Mouse (Mus musculus): ENCODE data around the gene Mdm2. TPM values are rescaled to one million over a fixed set of nuclear protein-coding genes. Genes with fewer than 3 reads are reported as not detected.
"Not testable (repeated sequence)": the region's sequence is repeated elsewhere in the genome, so short reads cannot be mapped to it uniquely, and the experiment has no call there.

The Mdm2 gene
- polyA plus RNA-seq, 1 experiment, result 2.1 TPM

DNA sequence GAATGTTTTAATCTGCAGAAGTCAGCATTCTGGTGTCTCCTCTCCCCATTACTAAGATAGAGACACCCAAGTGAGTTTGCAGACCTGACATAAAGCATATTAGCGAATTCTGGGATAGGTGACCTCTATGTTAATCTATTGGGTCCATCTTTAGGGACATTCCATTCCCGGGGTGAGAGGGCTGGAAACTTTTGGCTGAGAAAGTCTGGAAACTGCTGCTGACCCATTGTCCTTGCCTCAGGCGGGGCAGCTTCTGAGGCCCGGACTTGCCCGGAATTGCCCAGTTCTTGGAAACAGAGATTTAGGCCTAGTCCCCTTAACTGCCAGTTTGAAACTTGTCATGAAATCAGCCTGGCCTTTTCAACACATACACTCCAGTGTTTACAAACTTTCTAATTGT, 850 bp upstream of the Mdm2 start:
- H3K27me3 ChIP-seq (ENCODE audit: control insufficient read depth), result no peaks in the 10 kb centered on the region
- peaks cover 30% of the 10 kb centered on the region for H3K4me1 ChIP-seq (ENCODE audit: control insufficient read depth)
- peak overlapping the region; percentile 98 for H3K4me3 ChIP-seq (replicated peaks)
- peaks cover 22% of the 10 kb centered on the region for H3K36me3 ChIP-seq (ENCODE audit: control insufficient read depth)
- no peak for TF ChIP-seq GATA1 (IDR thresholded peaks at IDR 0.05; ENCODE audit: low read length)
- H3K9me3 ChIP-seq (ENCODE audit: control insufficient read depth, low read length), result no peaks in the 10 kb centered on the region

DNA sequence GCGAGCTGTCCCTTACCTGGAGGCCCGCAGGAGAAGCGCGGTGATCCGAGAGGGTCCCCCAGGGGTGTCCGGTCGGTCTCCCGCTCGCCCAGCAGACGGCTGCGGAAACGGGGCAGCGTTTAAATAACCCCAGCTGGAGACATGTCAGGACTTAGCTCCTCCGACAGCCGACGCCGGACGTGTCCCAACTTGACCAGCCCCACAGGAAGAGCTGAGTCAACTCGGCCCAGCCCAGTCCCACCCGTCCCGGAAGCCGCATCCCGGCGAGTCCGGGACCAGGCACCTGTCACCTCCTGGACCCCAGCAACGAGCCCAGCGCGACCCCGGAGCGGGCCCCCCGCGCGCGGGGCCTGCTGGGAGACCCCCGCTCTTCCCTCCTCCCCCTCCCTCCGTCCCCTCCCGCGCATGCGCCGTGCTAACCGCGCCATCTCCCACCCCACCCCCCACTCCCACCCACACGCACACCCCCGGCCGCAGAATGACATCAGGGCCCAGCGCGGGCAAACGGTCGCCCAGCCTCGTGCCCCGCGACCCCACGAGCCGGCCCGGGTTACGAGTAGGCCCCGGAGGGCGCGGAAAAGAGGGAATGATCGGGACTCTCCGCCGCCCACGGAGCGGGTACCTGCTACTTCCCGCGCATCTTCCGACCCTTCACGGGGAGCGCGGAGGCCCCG, 491 bp downstream of the Mdm2 start:
- no peak for TF ChIP-seq GATA1 (IDR thresholded peaks at IDR 0.05; ENCODE audit: low read length)
- TF ChIP-seq TAL1 (IDR thresholded peaks at IDR 0.05; ENCODE audit: low read length), result no peak

DNA sequence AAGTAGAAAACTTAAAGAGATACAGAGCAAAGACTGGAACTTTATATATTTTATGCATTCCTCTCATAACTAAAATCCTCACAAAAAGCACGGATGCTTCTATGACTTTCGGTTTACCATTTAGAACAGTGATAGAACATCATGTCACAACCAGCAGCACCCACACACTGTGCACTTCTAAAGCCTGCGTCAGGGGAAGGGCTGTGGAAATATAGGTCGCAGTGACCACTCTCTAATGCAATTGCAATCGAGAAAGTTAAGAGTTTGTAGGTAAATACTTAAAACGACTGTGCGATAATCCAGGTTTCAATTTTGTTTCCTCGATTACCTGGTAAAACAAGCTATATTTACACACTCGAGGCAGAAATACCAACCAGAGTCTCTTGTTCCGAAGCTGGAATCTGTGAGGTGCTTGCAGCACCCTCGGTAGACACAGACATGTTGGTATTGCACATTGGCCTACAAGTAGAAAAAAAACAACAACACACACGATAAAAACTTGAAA, 1.2 kb downstream of the Mdm2 start:
- Histone ChIP-seq H3K4me3 (replicated peaks) (peak overlapping the region; percentile 98), H3K4me1 (ENCODE audit: control insufficient read depth) (peaks cover 30% of the 10 kb centered on the region), H3K36me3 (ENCODE audit: control insufficient read depth) (peaks cover 40% of the 10 kb centered on the region), H3K9me3 (ENCODE audit: control insufficient read depth, low read length) (no peaks in the 10 kb centered on the region), H3K27me3 (ENCODE audit: control insufficient read depth) (no peaks in the 10 kb centered on the region)
- TF ChIP-seq TAL1 (IDR thresholded peaks at IDR 0.05; ENCODE audit: low read length), result no peak
- TF ChIP-seq GATA1 (IDR thresholded peaks at IDR 0.05; ENCODE audit: low read length), result no peak

More for the DNA sequence above, 491 bp downstream of the Mdm2 start:
- Histone ChIP-seq H3K4me1 (ENCODE audit: control insufficient read depth) (peaks cover 30% of the 10 kb centered on the region), H3K4me3 (replicated peaks) (peak overlapping the region; percentile 98), H3K36me3 (ENCODE audit: control insufficient read depth) (peaks cover 33% of the 10 kb centered on the region), H3K9me3 (ENCODE audit: control insufficient read depth, low read length) (no peaks in the 10 kb centered on the region), H3K27me3 (ENCODE audit: control insufficient read depth) (no peaks in the 10 kb centered on the region)

DNA sequence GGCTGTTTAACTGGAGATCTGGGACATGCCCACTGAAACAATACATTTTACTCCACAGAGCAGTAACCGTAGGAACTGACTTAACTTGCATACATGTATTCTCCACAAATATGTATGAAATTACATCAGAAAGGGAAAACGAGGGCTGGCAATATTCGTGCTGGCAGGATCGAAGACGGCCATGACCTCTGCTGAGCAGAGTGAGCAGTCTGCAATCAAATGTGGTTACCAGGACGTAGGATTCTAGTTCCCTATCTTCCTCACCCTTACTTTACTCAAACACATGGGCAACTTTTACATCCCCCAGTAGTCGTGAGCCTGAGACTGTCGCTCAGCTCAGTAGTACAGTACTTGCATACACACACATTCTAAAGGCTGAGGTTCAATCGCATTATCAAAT, 1.7 kb downstream of the Mdm2 start:
- Histone ChIP-seq H3K36me3 (ENCODE audit: control insufficient read depth) (peaks cover 45% of the 10 kb centered on the region), H3K9me3 (ENCODE audit: control insufficient read depth, low read length) (no peaks in the 10 kb centered on the region), H3K4me1 (ENCODE audit: control insufficient read depth) (peaks cover 30% of the 10 kb centered on the region), H3K4me3 (replicated peaks) (peak overlapping the region; percentile 98), H3K27me3 (ENCODE audit: control insufficient read depth) (no peaks in the 10 kb centered on the region)
- TF ChIP-seq GATA1 (IDR thresholded peaks at IDR 0.05; ENCODE audit: low read length), result no peak
- TF ChIP-seq TAL1 (IDR thresholded peaks at IDR 0.05; ENCODE audit: low read length), result no peak

DNA sequence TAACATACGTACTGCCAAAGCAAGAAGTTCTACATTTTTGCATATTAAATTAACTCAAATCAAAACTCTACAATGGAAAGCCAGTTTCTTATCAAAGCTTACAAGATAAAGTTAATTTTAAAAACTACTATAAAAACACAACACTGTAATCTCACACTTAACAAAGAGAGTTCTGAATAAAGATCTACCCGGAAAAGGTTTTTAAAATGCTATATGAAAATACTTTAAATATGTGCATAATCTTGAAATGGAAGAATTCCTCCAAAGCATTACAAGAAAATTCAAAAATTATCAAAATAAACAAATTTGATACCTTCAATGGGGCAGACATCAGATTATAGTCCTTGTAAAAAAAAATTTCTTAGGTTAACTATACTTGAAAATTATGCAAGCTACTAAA, 2.2 kb downstream of the Mdm2 start:
- H3K4me1 ChIP-seq (ENCODE audit: control insufficient read depth), result peaks cover 30% of the 10 kb centered on the region
- peak overlapping the region; percentile 98 for H3K4me3 ChIP-seq (replicated peaks)
- TF ChIP-seq GATA1 (IDR thresholded peaks at IDR 0.05; ENCODE audit: low read length) (no peak), TAL1 (IDR thresholded peaks at IDR 0.05; ENCODE audit: low read length) (no peak)
- no peaks in the 10 kb centered on the region for H3K9me3 ChIP-seq (ENCODE audit: control insufficient read depth, low read length)
- H3K27me3 ChIP-seq (ENCODE audit: control insufficient read depth), result no peaks in the 10 kb centered on the region
- peaks cover 50% of the 10 kb centered on the region for H3K36me3 ChIP-seq (ENCODE audit: control insufficient read depth)

- TF ChIP-seq GATA1 (IDR thresholded peaks at IDR 0.05; ENCODE audit: low read length) (no peak), TAL1 (IDR thresholded peaks at IDR 0.05; ENCODE audit: low read length) (no peak)
- H3K36me3 ChIP-seq (ENCODE audit: control insufficient read depth), result peaks cover 60% of the 10 kb centered on the region
- no peak overlapping the region for H3K4me3 ChIP-seq (replicated peaks)
- no peaks in the 10 kb centered on the region for H3K27me3 ChIP-seq (ENCODE audit: control insufficient read depth)
- H3K9me3 ChIP-seq (ENCODE audit: control insufficient read depth, low read length), result no peaks in the 10 kb centered on the region
- peaks cover 30% of the 10 kb centered on the region for H3K4me1 ChIP-seq (ENCODE audit: control insufficient read depth)
Measured at GRCm38 (mm10) chr10:117707114-117707838, 3.3 kb downstream of the Mdm2 start.

DNA sequence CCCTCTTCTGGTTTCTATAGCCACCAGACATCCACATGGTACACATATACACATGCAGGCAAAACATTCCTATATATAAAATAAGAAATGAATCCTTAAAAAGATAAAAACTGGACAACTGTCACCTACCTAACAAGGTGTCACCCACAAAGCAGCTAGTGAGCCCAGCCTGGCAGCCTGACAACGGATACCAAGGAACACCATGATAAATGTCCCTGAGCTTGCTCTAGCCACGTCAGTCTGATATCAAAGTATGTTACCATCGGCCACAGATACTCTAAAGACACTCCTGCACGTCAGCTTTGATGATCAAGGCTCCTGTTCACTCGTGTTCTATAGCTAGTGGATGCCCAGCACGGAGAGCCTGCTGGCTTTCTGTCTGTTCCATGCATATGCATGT, 4.1 kb downstream of the Mdm2 start:
- H3K4me3 ChIP-seq (replicated peaks), result no peak overlapping the region
- no peaks in the 10 kb centered on the region for H3K27me3 ChIP-seq (ENCODE audit: control insufficient read depth)
- TF ChIP-seq GATA1 (IDR thresholded peaks at IDR 0.05; ENCODE audit: low read length) (no peak), TAL1 (IDR thresholded peaks at IDR 0.05; ENCODE audit: low read length) (no peak)
- peaks cover 25% of the 10 kb centered on the region for H3K4me1 ChIP-seq (ENCODE audit: control insufficient read depth)
- peaks cover 69% of the 10 kb centered on the region for H3K36me3 ChIP-seq (ENCODE audit: control insufficient read depth)
- no peaks in the 10 kb centered on the region for H3K9me3 ChIP-seq (ENCODE audit: control insufficient read depth, low read length)

DNA sequence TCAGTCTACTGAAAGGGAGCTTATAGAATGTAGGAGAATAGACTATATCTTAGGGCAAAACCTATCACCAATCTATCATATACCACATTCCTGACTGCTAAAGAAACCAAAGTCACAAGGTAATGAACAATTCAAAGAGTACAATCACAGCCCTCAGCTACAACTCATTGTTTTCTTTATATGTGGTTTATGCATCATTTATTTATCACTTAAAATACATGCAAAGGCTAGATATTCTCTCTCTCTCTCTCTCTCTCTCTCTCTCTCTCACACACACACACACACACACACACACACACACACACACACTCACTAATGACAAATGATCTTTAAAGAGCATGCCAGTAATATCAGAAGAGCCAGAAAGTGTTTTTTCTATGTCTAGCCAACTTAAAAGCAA, 4.8 kb downstream of the Mdm2 start:
- no peaks in the 10 kb centered on the region for H3K9me3 ChIP-seq (ENCODE audit: control insufficient read depth, low read length)
- TF ChIP-seq GATA1 (IDR thresholded peaks at IDR 0.05; ENCODE audit: low read length), result no peak
- no peak for TF ChIP-seq TAL1 (IDR thresholded peaks at IDR 0.05; ENCODE audit: low read length)
- H3K4me1 ChIP-seq (ENCODE audit: control insufficient read depth), result peaks cover 19% of the 10 kb centered on the region
- no peak overlapping the region for H3K4me3 ChIP-seq (replicated peaks)
- no peaks in the 10 kb centered on the region for H3K27me3 ChIP-seq (ENCODE audit: control insufficient read depth)
- peaks cover 75% of the 10 kb centered on the region for H3K36me3 ChIP-seq (ENCODE audit: control insufficient read depth)

GRCm38 (mm10) chr10:117704964-117705335, 5.6 kb downstream of the Mdm2 start:
- H3K9me3 ChIP-seq (ENCODE audit: control insufficient read depth, low read length), result no peaks in the 10 kb centered on the region
- TF ChIP-seq TAL1 (IDR thresholded peaks at IDR 0.05; ENCODE audit: low read length), result no peak
- H3K27me3 ChIP-seq (ENCODE audit: control insufficient read depth), result no peaks in the 10 kb centered on the region
- peaks cover 84% of the 10 kb centered on the region for H3K36me3 ChIP-seq (ENCODE audit: control insufficient read depth)
- H3K4me1 ChIP-seq (ENCODE audit: control insufficient read depth), result peaks cover 19% of the 10 kb centered on the region
- H3K4me3 ChIP-seq (replicated peaks), result no peak overlapping the region

DNA sequence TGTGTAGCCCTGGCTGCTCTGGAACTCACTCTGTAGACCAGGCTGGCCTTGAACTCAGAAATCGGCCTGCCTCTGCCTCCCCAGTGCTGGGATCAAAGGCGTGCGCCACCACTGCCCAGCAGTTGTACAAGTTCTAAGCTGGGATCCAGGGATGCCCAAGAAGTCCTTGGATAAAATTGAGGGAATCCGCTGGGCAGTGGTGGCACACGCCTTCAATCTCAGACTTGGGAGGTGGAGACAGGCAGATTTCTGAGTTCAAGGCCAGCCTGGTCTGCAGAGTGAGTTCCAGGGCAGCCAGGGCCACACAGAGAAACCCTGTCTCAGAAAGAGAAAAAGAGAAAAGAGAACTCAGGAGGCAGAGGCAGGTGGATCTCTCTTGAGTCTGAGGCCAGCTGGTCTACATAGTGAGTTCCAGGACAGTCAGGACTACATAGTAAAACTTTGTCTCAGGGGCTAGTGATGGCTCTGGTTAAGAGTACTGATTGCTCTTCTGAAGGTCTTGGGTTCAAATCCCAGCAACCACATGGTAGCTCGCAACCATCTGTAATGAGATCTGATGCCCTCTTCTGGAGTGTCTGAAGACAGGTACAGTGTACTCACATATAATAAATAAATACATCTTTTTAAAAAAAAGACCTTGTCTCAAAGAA, 6.1 kb downstream of the Mdm2 start:
- not testable (repeated sequence) for H3K4me3 ChIP-seq (replicated peaks); H3K9me3 ChIP-seq (ENCODE audit: control insufficient read depth, low read length); H3K27me3 ChIP-seq (ENCODE audit: control insufficient read depth)
- Histone ChIP-seq H3K4me1 (ENCODE audit: control insufficient read depth) (peaks cover 19% of the 10 kb centered on the region), H3K36me3 (ENCODE audit: control insufficient read depth) (peaks cover 89% of the 10 kb centered on the region)

All from erythroblast, embryonic 14.5 days (primary cell).